Mouse (Mus musculus): ENCODE results near the gene Tmem119.

Gene Tmem119

DNA sequence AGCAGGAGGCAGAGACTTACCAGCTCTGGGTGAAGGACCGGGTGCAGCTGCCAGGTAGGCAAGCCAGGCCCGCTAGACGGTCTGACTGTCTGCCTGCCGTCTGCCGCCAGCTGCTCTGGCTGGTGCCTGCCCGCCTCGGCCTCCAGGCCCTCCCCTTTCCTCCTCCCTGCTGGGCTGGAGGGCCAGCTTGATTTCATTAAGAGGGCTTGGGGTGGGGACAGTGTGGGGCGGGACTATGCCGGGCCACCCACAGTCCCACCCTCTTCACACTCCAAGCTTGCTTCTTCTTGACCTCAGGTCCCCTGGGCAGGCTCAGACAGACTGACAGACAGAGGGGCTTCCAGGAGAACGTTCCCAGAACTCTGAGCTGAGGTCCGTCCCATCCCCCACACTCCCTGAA, at the start of gene Tmem119:
Tmem119 (minus strand) TSS at position 237 of the 400 bp plus-strand sequence.
- DNase-seq (ENCODE audit: low spot score): peak; percentile 52

DNA sequence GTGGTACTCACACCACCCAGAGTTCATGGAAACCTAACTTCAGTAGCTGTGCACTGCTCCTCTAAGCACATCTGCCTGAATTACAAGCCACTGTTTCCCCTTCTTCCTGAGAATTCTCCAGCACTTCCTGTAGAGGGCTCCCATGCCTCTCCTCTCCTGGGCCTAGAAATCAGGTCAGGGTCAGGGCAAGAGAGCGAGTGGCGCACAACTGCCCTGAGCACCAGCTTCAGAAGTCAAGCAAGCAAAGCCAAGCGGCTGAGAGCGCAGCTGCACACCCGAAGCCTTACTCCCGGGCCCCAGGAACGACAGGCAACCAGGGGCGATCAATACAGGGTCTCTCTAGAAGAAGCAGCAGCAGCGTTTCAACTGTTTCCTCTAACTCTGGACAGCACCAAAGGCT, 47.3 kb upstream of the Tmem119 start:
- DNase-seq (ENCODE audit: low spot score): no peak

DNA sequence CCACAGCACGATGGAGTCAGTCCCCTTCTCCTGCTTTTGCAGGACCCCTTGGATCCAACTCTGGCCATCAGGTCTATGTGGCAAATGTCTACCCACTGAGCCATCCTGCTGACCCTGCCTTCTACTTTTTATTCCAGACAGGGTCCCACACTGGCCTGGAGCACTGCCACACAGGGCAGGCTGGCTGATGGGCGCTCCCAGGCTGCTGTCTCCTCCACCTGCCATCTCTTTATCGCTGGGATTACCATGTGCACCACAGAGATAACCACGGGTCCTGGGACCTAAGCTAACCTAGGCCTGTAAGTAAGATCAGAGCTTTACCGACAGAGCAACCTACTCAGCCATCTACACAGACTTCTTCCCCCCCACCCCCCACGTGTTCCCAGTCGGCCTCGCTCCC, 46.3 kb upstream of the Tmem119 start:
- DNase-seq (ENCODE audit: low spot score): no peak

DNA sequence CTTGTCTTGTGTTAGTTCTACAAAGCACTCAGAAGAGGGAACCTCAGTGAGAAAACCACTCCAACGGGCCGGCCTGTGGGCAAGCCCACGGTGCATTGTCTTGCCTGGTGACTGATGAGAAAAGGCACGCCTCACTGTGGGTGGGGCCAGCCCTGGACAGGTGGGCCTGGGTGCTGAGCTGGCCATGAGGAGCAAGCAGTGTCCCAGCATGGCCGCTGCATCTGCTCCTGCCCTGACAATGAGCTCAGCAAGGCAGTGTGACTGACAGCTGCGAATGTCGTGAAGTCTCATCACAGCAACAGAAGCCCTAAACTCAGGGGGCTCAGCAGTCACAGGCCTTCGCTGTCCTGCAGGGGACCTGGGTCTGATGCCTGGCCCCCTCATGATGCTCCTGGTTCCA, 45.3 kb upstream of the Tmem119 start:
- DNase-seq (ENCODE audit: low spot score): no peak

DNA sequence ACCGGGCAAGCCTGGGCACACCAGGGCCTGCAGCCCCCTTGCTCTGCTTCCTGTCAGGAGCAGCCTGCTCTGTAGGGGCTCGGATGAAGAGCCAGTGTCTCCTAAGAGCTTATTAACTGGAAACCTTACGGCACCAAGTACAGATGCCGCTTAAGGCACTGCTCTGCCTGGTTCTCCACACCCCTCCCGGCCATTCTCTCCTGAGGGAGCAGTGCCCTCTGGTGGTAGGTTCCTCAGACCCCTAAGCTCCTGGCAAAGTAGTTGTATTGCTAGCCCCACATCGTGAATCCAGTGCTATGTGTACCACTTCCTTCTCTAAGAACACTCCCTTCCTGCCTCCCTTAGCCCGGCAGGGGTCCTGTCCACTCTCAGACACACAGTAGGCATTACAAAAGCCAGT, 44.4 kb upstream of the Tmem119 start:
- peak; percentile 81 for DNase-seq (ENCODE audit: low spot score)

DNA sequence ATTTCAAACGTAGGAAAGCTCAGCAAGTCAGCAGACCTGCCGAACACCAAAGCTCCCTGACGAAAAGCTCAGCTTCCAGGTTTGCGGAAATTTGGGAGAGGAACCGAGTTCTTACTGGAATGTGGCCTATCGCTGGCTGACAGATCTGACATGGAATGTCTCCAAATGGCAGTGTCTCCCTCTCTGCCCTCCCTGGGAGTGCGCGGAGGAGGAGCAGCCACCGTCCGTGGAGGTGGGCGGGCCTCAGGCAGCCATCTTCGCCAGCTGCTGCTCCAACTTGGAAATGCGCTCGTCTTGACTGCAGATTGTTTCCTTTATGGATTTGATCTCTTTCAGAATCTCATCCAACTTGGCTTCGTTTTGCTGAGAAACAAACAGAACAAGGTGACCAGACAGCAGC, 43.8 kb upstream of the Tmem119 start:
- no peak for DNase-seq (ENCODE audit: low spot score)

DNA sequence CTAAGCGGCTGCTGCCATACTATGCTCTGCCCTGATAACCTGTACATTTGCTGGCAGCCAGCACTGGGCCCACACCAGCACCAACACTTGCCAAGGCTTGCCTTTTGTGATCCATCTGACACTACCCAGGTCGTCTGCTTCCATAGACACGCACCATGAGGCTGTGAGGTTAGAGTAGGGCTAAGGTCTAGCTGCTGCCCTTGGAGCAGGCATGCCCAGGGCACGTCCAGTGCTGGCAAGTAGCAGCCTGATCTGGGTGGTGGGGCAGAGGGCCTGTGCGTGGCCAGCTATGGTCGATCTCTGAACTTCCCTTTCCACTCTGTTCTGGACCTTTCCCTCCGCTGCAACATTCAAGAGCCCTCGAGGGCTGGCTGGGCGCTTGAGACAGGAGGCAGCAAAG, 42.6 kb upstream of the Tmem119 start:
- DNase-seq (ENCODE audit: low spot score): no peak

DNA sequence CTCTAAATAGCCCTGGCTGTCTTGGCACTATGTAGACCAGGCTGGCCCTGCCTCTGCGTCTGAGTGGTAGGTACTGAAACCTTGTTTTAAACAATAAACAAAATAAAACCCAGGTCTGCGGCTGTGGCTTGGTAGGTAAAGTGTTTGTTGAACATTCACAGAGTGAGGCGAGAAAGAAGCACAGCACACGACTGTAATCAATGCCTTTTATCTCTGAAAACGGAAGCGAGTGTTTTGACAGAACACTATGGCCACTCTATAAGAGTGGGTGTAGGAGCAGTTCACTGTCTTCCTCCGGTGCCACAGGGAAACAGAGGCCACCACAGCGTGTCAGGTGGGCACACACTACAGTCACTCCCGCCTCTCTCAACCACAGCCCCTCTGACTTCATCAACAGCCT, 41.9 kb upstream of the Tmem119 start:
- no peak for DNase-seq (ENCODE audit: low spot score)

DNA sequence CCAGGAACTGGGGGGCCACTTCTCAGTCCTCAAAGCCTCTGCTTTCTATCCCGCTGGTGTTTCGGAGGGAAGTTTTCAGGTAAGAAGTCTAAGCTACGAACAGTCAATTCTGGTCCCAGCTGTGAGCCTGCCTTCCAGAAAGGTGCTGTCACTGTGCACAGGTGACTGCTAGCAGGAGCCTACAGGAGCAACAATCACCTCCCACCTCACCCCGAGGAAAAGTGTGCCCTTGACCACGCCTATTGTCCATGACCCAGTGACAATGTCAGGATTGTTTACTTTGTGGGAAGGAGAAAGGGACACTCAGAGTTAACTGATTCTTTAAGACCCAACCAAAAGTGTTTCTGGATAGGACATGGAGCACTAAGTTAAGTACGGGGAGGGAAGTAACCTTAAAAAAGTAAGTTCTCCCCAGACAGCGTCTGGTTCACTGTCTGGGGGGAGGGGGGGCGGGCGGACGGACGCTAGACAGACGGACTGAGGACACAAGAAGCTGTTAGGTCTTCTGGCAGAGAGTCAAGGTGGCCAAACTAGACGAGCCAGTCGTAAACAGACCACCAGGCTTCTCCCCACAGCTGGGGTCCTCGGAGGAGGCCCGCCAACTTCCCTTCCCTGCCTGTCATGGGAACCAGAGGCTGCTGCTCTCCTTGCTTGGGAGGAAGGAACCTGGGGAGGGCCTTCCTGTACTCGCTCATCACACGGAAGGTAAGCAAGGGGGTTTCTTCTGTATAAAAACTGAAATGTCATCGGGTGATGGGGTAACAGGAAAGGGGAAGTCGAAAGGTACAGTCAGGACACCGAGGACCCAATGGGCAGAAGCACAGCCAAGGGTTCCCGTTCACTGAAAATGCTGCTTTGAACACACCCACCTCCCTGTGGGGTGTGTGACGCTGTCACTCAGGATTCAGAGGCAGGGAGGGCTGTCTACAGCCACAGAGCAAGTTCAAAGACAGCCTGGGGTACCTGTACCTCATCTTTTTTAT, 41.2 kb upstream of the Tmem119 start:
- DNase-seq (ENCODE audit: low spot score): peak; percentile 59

DNA sequence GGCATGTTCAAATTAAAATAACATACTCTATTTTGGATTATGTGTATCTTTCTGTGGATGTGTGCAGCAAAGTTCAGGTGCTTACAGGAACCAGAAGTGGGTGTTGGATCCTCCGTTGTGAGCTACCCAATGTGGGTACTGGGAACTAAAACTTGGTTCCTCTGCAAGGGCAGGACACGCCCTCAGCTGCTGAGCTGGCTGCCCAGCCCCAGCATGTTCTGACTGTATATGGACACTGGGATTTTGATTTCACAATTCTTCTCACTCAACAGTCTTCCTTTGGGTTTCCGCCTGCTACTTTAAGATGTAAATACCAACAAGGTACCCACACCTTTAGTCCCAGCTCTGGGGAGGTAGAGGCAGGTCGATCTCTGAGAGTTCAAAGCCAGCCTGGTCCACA, 40.1 kb upstream of the Tmem119 start:
- DNase-seq (ENCODE audit: low spot score): no peak

DNA sequence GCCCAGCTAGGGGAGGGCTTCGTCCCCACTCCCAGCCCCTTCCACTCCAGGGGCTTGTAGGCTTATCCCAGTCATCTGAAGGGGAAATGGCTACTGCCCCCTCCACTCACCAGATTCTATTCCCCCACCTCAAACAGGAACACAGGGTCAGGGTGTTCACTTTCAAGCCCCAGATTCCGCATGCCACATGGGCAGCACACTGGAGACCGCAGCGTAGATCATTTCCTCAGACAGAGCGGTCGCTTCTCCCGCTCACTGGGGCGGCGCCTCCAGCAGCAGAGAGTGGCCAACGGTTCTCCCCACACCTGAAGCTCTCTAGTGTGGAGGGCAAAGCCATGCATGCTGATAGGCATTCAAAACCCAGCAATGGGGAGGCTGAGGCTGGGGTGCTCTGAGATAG, 36.6 kb upstream of the Tmem119 start:
- DNase-seq (ENCODE audit: low spot score): no peak

DNA sequence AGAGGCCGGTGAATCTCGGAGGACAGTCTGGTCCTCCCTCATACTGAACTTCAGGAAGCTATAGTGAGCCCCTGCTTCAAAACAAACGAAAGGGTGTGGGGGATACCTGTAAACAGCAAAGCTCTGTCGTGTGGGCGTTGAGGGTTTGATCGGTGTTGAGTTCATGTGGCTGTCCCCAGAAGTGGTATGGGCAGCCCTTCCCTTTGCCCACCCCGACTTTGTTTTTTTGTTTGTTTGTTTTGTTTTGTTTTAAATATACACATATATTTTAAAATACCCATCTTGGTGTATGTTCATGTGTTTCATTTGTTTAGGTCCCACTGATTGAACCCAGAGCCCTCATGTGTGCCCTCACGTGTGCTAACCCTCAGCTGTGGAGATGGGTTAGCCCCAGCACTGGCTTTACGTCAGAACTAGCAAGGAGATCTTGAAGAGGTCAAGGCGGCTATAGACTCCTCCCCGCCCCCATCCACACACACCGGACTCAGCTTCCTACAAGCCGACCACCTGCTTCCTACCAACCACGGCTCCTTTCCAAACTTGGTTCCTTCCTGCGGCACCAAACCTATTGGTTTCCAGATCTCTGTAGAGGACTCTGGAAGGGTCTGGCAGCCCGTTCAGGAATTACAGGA, 33.1 kb upstream of the Tmem119 start:
- DNase-seq (ENCODE audit: low spot score): no peak

DNA sequence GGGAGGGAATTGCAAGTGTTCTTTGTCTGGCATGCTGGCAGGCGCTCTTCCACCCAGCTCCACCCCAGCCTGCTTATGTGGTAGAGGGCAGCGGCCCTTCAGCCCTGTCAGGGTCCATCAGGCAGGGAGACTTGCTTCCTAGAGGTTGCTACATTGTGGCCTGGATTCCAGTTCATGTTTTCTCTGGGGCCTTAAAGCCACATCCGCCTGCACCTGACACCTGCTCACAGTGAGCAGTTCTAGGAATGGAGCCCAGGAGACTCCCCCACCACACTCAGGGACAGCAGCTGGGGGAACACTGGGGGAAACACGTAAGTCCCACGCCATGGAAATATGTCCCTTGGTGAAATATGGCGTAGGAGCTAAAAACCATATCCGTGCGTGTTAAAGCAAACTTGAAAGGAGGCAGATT, 32.2 kb upstream of the Tmem119 start, which contains the start of gene Selplg:
Selplg (minus strand) TSS at position 155 of the 412 bp plus-strand sequence.
- no peak for DNase-seq (ENCODE audit: low spot score)

DNA sequence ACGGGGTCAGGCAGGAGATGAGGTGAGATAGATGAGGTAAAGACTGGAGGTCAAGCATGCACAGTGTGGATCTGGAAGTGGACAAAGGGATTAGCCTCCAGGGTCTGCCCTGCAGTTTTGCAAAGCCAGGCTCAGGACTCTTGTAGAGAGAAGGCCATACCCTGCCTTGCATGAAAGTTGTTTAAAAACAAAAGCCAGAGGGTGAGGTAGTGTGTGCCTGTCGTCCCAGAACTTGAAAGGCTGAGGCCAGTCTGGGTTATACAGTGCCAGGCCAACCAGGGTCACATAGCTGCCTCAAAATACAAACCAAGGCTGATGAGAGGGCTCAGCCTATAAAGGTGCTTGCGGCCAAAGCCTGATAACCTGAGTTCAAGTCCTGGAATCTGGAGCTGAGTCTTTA, 31.4 kb upstream of the Tmem119 start:
- DNase-seq (ENCODE audit: low spot score): no peak

DNA sequence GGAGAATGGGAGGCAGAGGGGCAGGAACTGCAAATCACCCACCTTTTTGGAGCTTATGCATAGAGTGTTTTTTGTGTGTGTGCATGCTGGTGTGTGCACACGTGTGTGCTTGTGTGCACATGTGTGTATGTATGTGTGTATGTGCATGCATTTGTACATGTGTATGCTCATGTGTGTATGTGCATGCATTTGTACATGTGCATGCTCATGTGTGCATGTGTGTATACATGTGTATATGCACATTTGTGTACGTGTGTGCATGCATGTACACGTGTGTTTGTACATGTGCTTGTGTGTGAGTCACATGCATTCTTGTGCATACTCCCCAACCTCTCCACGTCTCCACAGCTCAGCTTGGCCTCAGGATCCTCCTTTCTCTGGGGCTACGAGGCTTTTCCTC, 30.5 kb upstream of the Tmem119 start:
- DNase-seq (ENCODE audit: low spot score): no peak

DNA sequence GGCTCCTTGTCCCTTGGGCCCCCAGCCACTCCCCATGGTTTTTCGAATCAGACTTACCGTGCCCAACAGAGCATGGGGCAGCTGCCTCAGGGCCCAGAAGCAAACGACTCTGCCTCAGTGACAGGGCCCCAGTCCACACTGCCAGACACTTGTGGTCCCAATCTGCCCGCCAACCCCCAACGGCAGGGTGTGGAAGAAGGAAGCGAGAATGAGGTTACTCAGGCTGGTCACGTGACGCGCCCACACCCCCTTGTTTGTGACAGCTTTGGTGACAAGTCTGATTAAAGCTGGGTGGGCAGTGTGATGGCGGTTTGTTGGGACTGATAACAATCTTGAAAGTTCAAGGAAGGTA, 30.0 kb upstream of the Tmem119 start:
- DNase-seq (ENCODE audit: low spot score): peak; percentile 78

DNA sequence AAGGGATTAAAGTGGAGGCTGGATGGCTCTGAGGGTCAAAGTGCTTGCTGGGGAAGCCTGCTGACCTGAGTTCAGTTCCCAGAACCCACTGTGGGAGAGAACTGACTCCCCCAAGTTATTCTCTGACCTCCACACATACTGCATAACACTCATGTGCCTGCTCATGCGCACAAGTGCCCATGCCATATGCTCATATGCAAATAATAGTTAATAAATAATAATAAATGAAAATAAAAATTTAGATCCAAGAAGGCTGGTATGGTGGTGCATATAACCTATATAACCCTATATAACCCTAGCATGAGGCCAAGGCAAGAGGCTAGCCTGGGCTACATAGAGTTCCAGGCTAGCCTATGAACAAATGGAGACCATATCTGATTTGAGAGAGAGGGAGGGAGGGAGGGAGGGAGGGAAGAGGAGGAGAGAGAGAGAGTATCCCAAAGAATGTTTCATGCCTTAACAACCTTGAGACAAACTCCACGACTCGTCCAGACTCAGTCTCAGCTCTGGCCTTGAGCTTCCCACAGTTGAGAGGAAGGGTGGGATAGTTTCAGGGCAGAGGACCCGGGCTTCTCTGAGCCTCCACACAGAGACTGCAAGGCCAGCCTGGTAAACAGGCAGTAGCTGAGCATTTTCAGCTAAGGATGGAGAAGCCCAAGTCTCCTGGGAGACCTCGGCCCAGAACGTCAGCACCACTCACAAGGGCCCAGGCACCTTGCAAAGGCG, 29.4 kb upstream of the Tmem119 start:
- DNase-seq (ENCODE audit: low spot score): no peak

DNA sequence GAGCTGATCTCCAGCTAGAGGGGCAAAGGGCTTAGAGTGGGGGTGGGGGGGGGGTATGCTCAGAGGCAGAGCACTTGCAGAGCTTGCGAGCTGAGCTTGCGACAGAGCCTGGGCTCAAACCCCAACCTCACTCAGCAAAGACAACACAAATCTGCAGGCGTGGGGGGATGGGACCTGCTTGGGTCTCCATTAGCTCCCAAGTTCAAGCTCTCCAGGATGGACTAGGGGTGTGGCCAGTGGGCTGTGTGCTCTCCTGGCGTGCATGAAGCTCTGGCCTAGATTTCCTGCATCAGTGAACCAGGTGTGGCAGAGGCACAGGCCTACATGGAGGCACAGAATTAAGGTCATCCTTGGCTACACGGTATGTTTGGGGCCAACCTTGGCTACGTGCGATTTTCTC, 28.2 kb upstream of the Tmem119 start:
- no peak for DNase-seq (ENCODE audit: low spot score)

DNA sequence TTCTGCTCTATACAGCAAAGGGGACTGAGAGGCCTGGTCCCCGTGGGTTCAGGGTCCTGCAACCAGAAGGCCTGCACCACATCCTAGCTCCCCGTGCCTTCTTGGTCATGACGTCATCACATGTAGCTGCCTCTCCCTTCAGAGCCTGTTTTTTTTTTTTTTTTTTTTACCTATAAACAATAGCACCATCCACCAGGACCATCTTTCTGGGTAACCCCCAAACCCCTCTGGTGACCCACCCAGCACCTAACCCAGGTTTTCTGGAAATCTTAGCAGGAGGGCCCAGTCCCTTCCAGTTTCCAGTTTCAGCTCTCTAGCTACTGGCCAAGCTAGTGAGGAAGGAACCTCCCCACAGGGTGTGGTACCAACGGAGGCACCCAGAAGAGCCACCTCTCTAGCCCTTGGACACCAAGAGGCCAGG, 27.7 kb upstream of the Tmem119 start:
- DNase-seq (ENCODE audit: low spot score): no peak

DNA sequence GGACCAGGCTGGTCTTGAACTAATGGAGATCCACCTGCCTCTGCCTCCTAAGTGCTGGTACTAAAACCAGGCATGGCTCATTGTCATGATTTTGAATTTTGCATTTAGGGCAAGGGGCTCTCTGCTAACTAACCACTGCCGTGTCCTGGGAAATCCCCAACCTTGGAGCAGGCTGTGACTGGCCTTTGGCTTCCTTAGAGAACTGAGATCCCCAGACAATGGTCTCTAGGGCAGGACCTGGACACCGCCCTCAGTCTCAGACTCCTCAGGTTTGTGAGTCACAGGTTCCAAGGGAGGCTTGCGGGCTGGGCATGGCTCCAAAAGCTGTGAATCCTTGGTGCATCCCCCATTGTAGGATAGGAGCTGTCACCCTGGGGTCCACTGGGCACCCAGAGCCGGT, 26.3 kb upstream of the Tmem119 start:
- no peak for DNase-seq (ENCODE audit: low spot score)

DNA sequence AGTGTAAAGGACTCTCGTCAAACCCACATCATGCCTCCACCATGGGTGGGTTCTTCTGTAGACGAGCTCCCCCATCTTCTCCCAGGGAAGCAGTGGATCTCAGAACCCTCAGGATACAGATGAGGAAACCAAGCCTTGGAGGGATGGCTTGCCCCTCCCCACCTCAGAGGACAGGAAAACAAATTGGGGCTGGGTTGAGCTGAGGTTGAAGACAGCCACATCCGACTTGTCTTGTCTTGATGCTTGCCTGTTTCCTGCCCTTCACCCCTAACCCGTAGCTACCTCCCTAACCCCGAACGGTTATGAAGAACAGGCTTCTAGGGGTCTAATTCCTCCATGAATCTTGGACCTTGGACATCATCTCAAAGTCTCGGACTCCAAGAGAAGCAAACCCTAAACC, 25.2 kb upstream of the Tmem119 start:
- no peak for DNase-seq (ENCODE audit: low spot score)

DNA sequence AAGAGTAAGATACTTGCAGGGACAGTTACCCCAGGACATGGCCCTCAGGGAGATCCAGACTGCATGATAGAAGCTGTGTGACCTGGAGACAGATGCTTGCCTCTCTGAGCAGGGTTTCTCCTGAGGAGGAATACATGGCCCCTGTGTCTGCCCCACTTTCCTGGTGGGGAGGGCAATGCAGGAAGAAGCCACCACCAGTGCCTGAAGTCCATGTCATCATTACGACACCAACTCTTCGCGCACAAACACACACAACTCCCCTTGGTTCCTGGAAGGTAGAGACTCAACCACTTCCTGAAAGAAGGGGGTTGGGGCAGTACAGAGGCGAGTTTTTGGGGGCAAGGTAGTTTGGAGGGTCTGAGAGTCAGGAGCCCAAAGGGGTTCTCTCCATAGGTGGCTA, 23.9 kb upstream of the Tmem119 start:
- no peak for DNase-seq (ENCODE audit: low spot score)

DNA sequence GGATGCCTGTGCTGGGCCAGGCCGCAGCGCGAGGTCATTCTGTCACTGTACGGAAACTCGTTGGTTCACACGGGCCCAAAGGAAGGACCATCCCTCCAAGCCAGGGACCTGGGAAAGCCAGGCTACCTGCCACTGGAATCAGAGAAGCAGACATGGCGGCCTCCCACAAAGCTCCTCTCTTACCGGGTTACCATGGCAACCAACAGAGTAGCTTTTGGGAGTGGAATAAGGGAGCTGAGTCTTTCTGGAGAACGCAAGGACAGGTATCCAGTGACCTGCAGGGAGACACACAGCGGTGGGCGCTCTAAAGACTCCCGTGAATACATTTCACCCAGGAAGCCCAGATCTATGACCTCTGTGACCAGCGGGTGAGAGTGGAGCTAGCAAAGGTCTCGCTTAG, 18.3 kb upstream of the Tmem119 start:
- DNase-seq (ENCODE audit: low spot score): no peak
